Mouse (Mus musculus): ENCODE measurements at regions not wholly inside any gene's neighbourhood (a gene's known extent, or its start where the extent isn't known, plus 50 kb on each side); places are given as distances from the start of the nearest gene placed in this dataset.
"Not testable (repeated sequence)": the region's sequence is repeated elsewhere in the genome, so short reads cannot be mapped to it uniquely, and the experiment has no call there.

DNA sequence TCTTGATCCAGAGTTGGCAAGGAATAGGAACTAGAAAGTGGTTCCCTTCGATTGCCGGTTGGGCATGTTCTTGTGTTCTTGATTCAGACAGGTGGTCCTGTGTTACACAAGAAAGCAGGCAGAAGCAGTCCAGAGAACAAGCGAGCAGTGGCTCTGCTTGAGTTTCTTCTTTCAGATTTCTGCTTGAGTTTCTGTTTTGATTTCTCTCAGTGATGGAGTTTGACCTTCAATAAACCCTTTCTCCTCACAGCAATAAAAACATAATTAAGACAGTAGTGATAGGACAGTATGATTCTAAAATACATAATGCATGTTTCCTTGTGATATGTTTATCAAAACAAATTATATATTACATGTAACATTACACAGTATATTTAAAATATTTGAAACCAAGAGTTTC, 59.1 kb downstream of the Klf6 start:
- WGBS: 86% methylated on average over 3 of the region's 3 CpGs
- H3K27me3 ChIP-seq (ENCODE audit: low read depth, poor library complexity, severe bottlenecking): no peaks in the 10 kb centered on the region
- no peak for DNase-seq (ENCODE audit: low spot score)

GRCm38 (mm10) chr13:5931433-5931832, 70.2 kb downstream of the Klf6 start:
- no peak for DNase-seq (ENCODE audit: low spot score)
- Histone ChIP-seq H3K27me3 (ENCODE audit: low read depth, poor library complexity, severe bottlenecking) (no peaks in the 10 kb centered on the region), H3K4me3 (no peak overlapping the region), H3K4me1 (no peaks in the 10 kb centered on the region), H3K9me3 (replicated peaks) (no peaks in the 10 kb centered on the region), H3K27ac (no peak overlapping the region), H3K36me3 (no peaks in the 10 kb centered on the region)
- 97% methylated on average over 2 of the region's 2 CpGs for WGBS

More for the DNA sequence above, 59.1 kb downstream of the Klf6 start:
- no peaks in the 10 kb centered on the region for H3K4me1 ChIP-seq
- no peaks in the 10 kb centered on the region for H3K9me3 ChIP-seq (replicated peaks)
- no peak overlapping the region for H3K27ac ChIP-seq
- no peaks in the 10 kb centered on the region for H3K36me3 ChIP-seq
- no peak overlapping the region for H3K4me3 ChIP-seq

- no peak overlapping the region for H3K4me3 ChIP-seq
- H3K27me3 ChIP-seq (ENCODE audit: low read depth, poor library complexity, severe bottlenecking): no peaks in the 10 kb centered on the region
- H3K9me3 ChIP-seq (replicated peaks): no peaks in the 10 kb centered on the region
- DNase-seq (ENCODE audit: low spot score): no peak
- H3K4me1 ChIP-seq: no peaks in the 10 kb centered on the region
- no peak overlapping the region for H3K27ac ChIP-seq
- 91% methylated on average over 2 of the region's 2 CpGs for WGBS
- no peaks in the 10 kb centered on the region for H3K36me3 ChIP-seq
These were observed 76.2 kb downstream of the Klf6 start for GRCm38 (mm10) chr13:5937436-5937835.

- no peak for DNase-seq (ENCODE audit: low spot score)
- no peak overlapping the region for H3K27ac ChIP-seq
- H3K9me3 ChIP-seq (replicated peaks): no peaks in the 10 kb centered on the region
- H3K27me3 ChIP-seq (ENCODE audit: low read depth, poor library complexity, severe bottlenecking): no peaks in the 10 kb centered on the region
- H3K4me1 ChIP-seq: no peaks in the 10 kb centered on the region
- WGBS: 93% methylated on average over 4 of the region's 4 CpGs
- no peaks in the 10 kb centered on the region for H3K36me3 ChIP-seq
- no peak overlapping the region for H3K4me3 ChIP-seq
These were observed 76.7 kb downstream of the Klf6 start for GRCm38 (mm10) chr13:5937970-5938369.

DNA sequence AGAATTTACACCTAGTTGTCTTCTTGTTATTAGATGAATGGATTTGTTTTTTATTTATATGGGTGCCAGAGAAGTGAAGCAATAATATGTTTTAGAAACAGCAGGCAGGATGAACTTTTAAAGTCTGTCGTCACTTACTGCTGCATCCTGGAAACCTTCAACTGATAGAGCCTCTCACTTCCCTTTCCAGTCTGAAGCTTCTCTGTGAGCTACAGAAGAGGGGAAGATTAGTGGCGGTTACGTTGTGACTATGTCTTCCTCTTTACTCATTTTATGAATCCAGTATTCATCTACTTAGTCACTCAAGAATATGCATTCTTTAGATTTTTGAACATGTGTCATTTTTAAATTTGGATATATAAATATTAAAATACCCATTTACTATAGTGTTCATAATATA, 78.1 kb downstream of the Klf6 start:
- Histone ChIP-seq H3K4me3 (no peak overlapping the region), H3K27me3 (ENCODE audit: low read depth, poor library complexity, severe bottlenecking) (no peaks in the 10 kb centered on the region), H3K27ac (no peak overlapping the region), H3K36me3 (no peaks in the 10 kb centered on the region), H3K4me1 (no peaks in the 10 kb centered on the region), H3K9me3 (replicated peaks) (no peaks in the 10 kb centered on the region)
- WGBS: 91% methylated on average over 3 of the region's 3 CpGs
- no peak for DNase-seq (ENCODE audit: low spot score)

DNA sequence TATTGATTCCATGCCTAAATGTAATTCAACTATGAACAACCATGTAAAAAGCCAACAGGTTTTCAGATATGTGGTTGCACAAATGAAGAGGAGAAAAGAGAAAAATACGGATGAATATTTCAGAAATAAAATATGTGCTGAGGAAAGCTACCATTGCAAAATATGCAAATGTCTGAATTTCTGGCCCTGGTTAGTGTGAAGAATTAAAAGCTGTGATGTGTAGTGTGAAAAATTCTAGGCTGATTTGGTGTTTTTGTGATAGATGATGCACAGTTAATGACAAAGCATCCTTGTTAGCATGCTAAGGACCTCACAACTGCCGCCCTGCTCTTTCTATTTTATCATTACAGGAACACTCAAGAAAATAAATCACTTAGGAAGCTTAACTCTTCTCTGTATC, 91.6 kb downstream of the Klf6 start:
- no peaks in the 10 kb centered on the region for H3K36me3 ChIP-seq
- no peak for DNase-seq (ENCODE audit: low spot score)
- H3K27ac ChIP-seq: no peak overlapping the region
- no peaks in the 10 kb centered on the region for H3K4me1 ChIP-seq
- WGBS: 90% methylated on average over 2 of the region's 2 CpGs
- H3K27me3 ChIP-seq (ENCODE audit: low read depth, poor library complexity, severe bottlenecking): no peaks in the 10 kb centered on the region
- no peak overlapping the region for H3K4me3 ChIP-seq
- H3K9me3 ChIP-seq (replicated peaks): no peaks in the 10 kb centered on the region

DNA sequence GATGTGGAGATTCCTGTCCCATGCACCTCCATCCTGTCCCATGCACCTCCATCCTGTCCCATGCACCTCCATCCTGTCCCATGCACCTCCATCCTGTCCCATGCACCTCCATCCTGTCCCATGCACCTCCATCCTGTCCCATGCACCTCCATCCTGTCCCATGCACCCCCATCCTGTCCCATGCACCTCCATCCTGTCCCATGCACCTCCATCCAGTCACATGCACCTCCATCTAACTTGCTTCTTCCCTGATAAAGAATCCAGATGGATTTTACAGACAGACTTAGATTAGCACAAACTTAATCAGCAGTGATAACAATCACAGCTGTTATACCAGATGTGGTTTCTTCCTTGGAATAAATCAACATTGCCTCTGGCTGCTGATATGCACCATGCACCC, 93.8 kb downstream of the Klf6 start:
- not testable (repeated sequence) for H3K4me3 ChIP-seq; H3K27me3 ChIP-seq (ENCODE audit: low read depth, poor library complexity, severe bottlenecking); H3K36me3 ChIP-seq; H3K9me3 ChIP-seq (replicated peaks); DNase-seq (ENCODE audit: low spot score); H3K4me1 ChIP-seq; H3K27ac ChIP-seq

DNA sequence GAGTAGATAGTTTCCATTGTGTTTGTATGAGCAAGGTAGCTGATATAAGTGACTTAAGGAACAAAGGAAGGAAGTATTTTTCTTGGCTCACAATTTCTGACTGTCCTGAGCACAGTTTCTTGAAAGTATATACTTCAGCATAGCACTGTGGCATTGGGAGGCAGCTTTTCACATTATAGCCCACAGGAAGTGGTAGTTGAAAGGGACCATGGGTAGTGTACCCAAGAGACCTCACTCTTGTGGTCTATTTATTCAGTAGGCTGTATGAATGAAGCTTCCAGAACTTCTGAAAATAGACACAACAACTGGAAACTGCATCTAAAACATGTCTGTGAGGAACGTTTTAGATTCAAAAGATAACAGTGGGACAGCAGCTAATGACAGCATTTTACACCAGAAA, 94.9 kb downstream of the Klf6 start:
- DNase-seq (ENCODE audit: low spot score): no peak
- H3K27ac ChIP-seq: no peak overlapping the region
- H3K9me3 ChIP-seq (replicated peaks): no peaks in the 10 kb centered on the region
- H3K27me3 ChIP-seq (ENCODE audit: low read depth, poor library complexity, severe bottlenecking): no peaks in the 10 kb centered on the region
- no peaks in the 10 kb centered on the region for H3K4me1 ChIP-seq
- 54% methylated on average over 1 of the region's 1 CpGs for WGBS
- no peak overlapping the region for H3K4me3 ChIP-seq
- no peaks in the 10 kb centered on the region for H3K36me3 ChIP-seq

- no peak overlapping the region for H3K4me3 ChIP-seq
- no peak for DNase-seq (ENCODE audit: low spot score)
- WGBS: 94% methylated on average over 1 of the region's 1 CpGs
- H3K27ac ChIP-seq: no peak overlapping the region
- H3K36me3 ChIP-seq: no peaks in the 10 kb centered on the region
- H3K4me1 ChIP-seq: no peaks in the 10 kb centered on the region
- no peaks in the 10 kb centered on the region for H3K9me3 ChIP-seq (replicated peaks)
- H3K27me3 ChIP-seq (ENCODE audit: low read depth, poor library complexity, severe bottlenecking): no peaks in the 10 kb centered on the region
These were observed 101.7 kb downstream of the Klf6 start for GRCm38 (mm10) chr13:5962947-5963346.

DNA sequence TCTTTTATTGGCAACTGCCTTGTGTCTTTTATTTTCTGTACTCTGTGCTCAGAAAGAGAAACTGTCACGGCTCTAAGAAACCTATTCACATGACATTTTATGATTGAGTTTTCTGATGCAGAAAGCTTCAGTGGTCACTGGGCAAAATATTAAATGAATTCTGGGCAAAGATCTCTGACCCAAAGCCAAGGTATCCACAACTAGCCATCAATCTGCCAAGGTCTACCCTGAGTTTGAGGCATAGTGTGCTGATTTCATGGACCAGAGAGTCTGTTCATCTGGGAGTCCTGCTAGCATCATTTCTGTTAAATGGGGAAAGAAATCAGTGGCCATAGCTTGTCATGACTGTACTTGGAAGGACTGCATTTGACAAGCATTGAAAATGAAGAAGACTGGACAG, 103.3 kb downstream of the Klf6 start:
- Histone ChIP-seq H3K27me3 (ENCODE audit: low read depth, poor library complexity, severe bottlenecking) (no peaks in the 10 kb centered on the region), H3K4me1 (no peaks in the 10 kb centered on the region), H3K9me3 (replicated peaks) (no peaks in the 10 kb centered on the region), H3K4me3 (no peak overlapping the region), H3K36me3 (no peaks in the 10 kb centered on the region), H3K27ac (no peak overlapping the region)
- 92% methylated on average over 1 of the region's 1 CpGs for WGBS
- DNase-seq (ENCODE audit: low spot score): no peak

DNA sequence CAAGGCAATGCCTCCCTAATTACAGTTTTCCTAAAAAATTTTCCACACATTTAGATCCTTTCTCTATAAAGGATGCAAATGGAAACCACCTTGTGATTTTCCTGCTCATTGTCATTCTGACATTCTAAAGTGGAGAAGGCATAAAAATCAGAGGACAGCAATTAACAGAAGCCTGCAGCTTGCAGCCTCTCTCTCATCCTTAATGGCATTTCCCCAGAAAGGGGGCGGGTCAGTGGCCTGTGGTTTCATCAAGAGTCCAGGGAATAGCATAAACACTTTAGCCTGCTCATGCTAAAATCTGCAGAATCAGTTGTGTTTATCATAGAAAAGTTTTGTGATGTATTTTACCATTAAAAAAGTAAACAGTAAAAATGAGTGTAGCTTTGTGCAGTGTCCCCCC, 117.3 kb downstream of the Klf6 start:
- no peaks in the 10 kb centered on the region for H3K4me1 ChIP-seq
- no peak for DNase-seq (ENCODE audit: low spot score)
- H3K4me3 ChIP-seq: no peak overlapping the region
- H3K9me3 ChIP-seq (replicated peaks): no peaks in the 10 kb centered on the region
- no peak overlapping the region for H3K27ac ChIP-seq
- no peaks in the 10 kb centered on the region for H3K27me3 ChIP-seq (ENCODE audit: low read depth, poor library complexity, severe bottlenecking)
- no peaks in the 10 kb centered on the region for H3K36me3 ChIP-seq
- 55% methylated on average over 1 of the region's 1 CpGs for WGBS

DNA sequence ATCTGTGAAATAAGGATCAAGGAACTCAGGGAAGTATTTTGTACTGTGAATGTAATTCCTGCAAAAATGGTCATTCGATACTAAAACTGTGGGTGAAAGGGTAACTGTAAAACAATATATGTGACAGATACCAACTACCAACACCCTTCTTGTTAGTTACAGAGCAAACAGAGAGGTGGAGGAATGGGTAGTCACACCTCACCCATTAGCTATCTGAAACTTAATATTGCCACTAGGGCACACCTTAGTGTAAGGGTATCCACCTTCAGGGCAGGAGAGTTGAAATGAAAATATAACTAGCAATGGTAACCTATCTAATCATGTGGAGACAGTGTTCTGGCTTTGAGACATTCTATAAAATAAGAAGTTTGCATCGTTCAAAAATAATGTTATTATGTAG, 126.2 kb downstream of the Klf6 start:
- Histone ChIP-seq H3K36me3 (no peaks in the 10 kb centered on the region), H3K4me3 (no peak overlapping the region), H3K27me3 (ENCODE audit: low read depth, poor library complexity, severe bottlenecking) (no peaks in the 10 kb centered on the region), H3K27ac (no peak overlapping the region), H3K9me3 (replicated peaks) (no peaks in the 10 kb centered on the region), H3K4me1 (no peaks in the 10 kb centered on the region)
- no peak for DNase-seq (ENCODE audit: low spot score)
- 92% methylated on average over 2 of the region's 2 CpGs for WGBS

GRCm38 (mm10) chr13:5988407-5988806, 127.1 kb downstream of the Klf6 start:
- DNase-seq (ENCODE audit: low spot score): no peak
- no peaks in the 10 kb centered on the region for H3K27me3 ChIP-seq (ENCODE audit: low read depth, poor library complexity, severe bottlenecking)
- no peak overlapping the region for H3K27ac ChIP-seq
- H3K9me3 ChIP-seq (replicated peaks): no peaks in the 10 kb centered on the region
- H3K4me1 ChIP-seq: no peaks in the 10 kb centered on the region
- WGBS: 90% methylated on average over 7 of the region's 7 CpGs
- H3K36me3 ChIP-seq: no peaks in the 10 kb centered on the region
- no peak overlapping the region for H3K4me3 ChIP-seq

DNA sequence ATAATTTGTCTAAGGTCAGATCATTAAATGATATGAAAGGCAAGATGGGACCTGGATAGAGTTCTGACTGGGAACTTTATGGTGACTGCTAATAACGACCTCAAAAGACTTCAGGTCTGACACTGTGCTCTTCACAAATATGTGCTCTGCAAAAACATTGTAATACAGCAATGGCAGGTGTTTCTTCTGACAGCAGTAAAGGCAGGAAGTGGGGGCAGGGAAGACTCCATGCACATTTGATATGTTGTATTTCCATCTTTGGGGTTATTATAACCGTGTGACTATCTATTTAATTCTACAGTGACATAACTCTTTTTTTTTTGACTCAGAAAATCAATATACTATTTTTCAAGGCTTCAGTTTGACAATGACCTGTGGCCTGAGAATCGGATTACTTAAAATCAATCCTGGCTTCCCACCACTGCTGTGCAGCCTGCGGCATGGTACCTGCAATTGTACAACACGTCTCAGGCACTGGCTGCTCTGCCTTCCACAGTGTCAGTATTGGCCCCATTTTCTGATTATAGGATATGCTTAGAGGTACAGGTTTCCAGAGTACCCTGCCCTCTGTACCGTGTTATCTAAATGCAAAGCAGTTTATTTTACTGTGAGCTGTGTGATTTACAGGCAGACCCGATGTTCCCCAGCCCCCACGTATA, 139.4 kb downstream of the Klf6 start:
- no peak for DNase-seq (ENCODE audit: low spot score)
- Histone ChIP-seq H3K27ac (no peak overlapping the region), H3K4me3 (no peak overlapping the region), H3K9me3 (replicated peaks) (no peaks in the 10 kb centered on the region), H3K36me3 (no peaks in the 10 kb centered on the region), H3K27me3 (ENCODE audit: low read depth, poor library complexity, severe bottlenecking) (no peaks in the 10 kb centered on the region), H3K4me1 (no peaks in the 10 kb centered on the region)
- WGBS: 79% methylated on average over 8 of the region's 8 CpGs

Measured in limb, embryonic 10.5 days (tissue).